Mouse (Mus musculus) small intestine, adult 2 months (tissue): ENCODE measurements at regions not wholly inside any gene's neighbourhood (a gene's known extent, or its start where the extent isn't known, plus 50 kb on each side); places are given as distances from the start of the nearest gene placed in this dataset.

Source experiments
- H3K27ac ChIP-seq: fragments of 200-500 bp; 2 replicates; pipeline ENCODE4 v1.5.1; 2012; ENCODE audit warnings: low read depth, low read length, control low read depth, inconsistent platforms; ENCODE audit not compliant: insufficient read depth
- H3K27me3 ChIP-seq: fragments of 200-500 bp; 2 replicates; pipeline ENCODE4 v1.6.1; 2012; ENCODE audit warnings: mild to moderate bottlenecking, moderate library complexity, low read length, inconsistent platforms; ENCODE audit not compliant: control insufficient read depth, insufficient read depth
- H3K36me3 ChIP-seq: fragments of 200-500 bp; 2 replicates; pipeline ENCODE4 v1.6.1; 2012; ENCODE audit warnings: mild to moderate bottlenecking, low read length, control low read depth, inconsistent platforms; ENCODE audit not compliant: control insufficient read depth, insufficient read depth
- H3K4me1 ChIP-seq: fragments of 200-500 bp; 2 replicates; pipeline ENCODE4 v1.6.1; 2012; ENCODE audit warnings: low read length, inconsistent platforms, mixed read lengths; ENCODE audit not compliant: control insufficient read depth, insufficient read depth, insufficient read length
- H3K4me3 ChIP-seq: fragments of 200-500 bp; 2 replicates; pipeline ENCODE4 v1.5.1; 2012; ENCODE audit warnings: low read depth, mild to moderate bottlenecking, control low read depth, inconsistent platforms, low read length, moderate library complexity
- CTCF ChIP-seq: fragments of 200-500 bp; IDR thresholded peaks from 2 replicates; pipeline ENCODE4 v1.5.1; 2012; ENCODE audit warnings: low read depth, mild to moderate bottlenecking, control low read depth, inconsistent platforms, low read length, moderate library complexity, mixed read lengths; ENCODE audit not compliant: insufficient replicate concordance, insufficient read length; ENCODE audit errors: extremely low read depth
- POLR2A ChIP-seq: fragments of 200-500 bp; IDR thresholded peaks from 2 replicates; pipeline ENCODE4 v1.6.1; 2012; ENCODE audit warnings: low read depth, mild to moderate bottlenecking, control low read depth, inconsistent platforms, low read length, moderate library complexity
- WGBS: fragments of 180-500 bp; shearing (Covaris S2); methylation state at CpG from one replicate; pipeline ENCODE4 v1.1.7; 2018; 5-methylcytosine and 5-hydroxymethylcytosine counted together

GRCm38 (mm10) chr17:50391207-50391606, 97.8 kb upstream of the Dazl start:
- H3K4me3 ChIP-seq, result no peak overlapping the region
- no peak for TF ChIP-seq POLR2A
- WGBS, result 84% methylated on average over 4 of the region's 4 CpGs
- H3K36me3 ChIP-seq, result no peaks in the 10 kb centered on the region
- no peaks in the 10 kb centered on the region; the same call in 1 of the 2 replicates for H3K4me1 ChIP-seq
- H3K27ac ChIP-seq, result no peak overlapping the region
- H3K27me3 ChIP-seq, result no peaks in the 10 kb centered on the region

GRCm38 (mm10) chr17:50391996-50392395, 98.6 kb upstream of the Dazl start:
- Histone ChIP-seq H3K36me3 (no peaks in the 10 kb centered on the region), H3K4me1 (no peaks in the 10 kb centered on the region; the same call in 1 of the 2 replicates), H3K4me3 (no peak overlapping the region), H3K27me3 (no peaks in the 10 kb centered on the region), H3K27ac (no peak overlapping the region)
- WGBS, result 94% methylated on average over 11 of the region's 11 CpGs
- no peak for TF ChIP-seq POLR2A
- no peak for TF ChIP-seq CTCF

GRCm38 (mm10) chr17:50392428-50392827, 99.0 kb upstream of the Dazl start:
- H3K27me3 ChIP-seq, result no peaks in the 10 kb centered on the region
- no peak for TF ChIP-seq POLR2A
- no peak for TF ChIP-seq CTCF
- no peak overlapping the region for H3K4me3 ChIP-seq
- WGBS, result 94% methylated on average over 6 of the region's 6 CpGs
- no peaks in the 10 kb centered on the region for H3K36me3 ChIP-seq
- no peak overlapping the region for H3K27ac ChIP-seq
- H3K4me1 ChIP-seq, result no peaks in the 10 kb centered on the region; the same call in 1 of the 2 replicates

- no peak overlapping the region for H3K27ac ChIP-seq
- H3K4me1 ChIP-seq, result no peaks in the 10 kb centered on the region; the same call in 1 of the 2 replicates
- 89% methylated on average over 2 of the region's 2 CpGs for WGBS
- TF ChIP-seq CTCF (no peak), POLR2A (no peak)
- no peaks in the 10 kb centered on the region for H3K36me3 ChIP-seq
- H3K27me3 ChIP-seq, result no peaks in the 10 kb centered on the region
- no peak overlapping the region for H3K4me3 ChIP-seq
Observed at GRCm38 (mm10) chr17:50392966-50393365, 99.5 kb upstream of the Dazl start.

GRCm38 (mm10) chr17:50393698-50394097, 100.3 kb upstream of the Dazl start:
- Histone ChIP-seq H3K36me3 (no peaks in the 10 kb centered on the region), H3K27me3 (no peaks in the 10 kb centered on the region), H3K4me3 (no peak overlapping the region), H3K27ac (no peak overlapping the region), H3K4me1 (no peaks in the 10 kb centered on the region; the same call in 1 of the 2 replicates)
- TF ChIP-seq CTCF (no peak), POLR2A (no peak)
- WGBS, result 31% methylated on average over 3 of the region's 3 CpGs

- WGBS, result 92% methylated on average over 1 of the region's 1 CpGs
- Histone ChIP-seq H3K4me1 (no peaks in the 10 kb centered on the region; the same call in 1 of the 2 replicates), H3K36me3 (no peaks in the 10 kb centered on the region), H3K27ac (no peak overlapping the region), H3K27me3 (no peaks in the 10 kb centered on the region), H3K4me3 (no peak overlapping the region)
- no peak for TF ChIP-seq POLR2A
- no peak for TF ChIP-seq CTCF
Observed at GRCm38 (mm10) chr17:50394801-50395200, 101.4 kb upstream of the Dazl start.

- TF ChIP-seq POLR2A (no peak), CTCF (no peak)
- Histone ChIP-seq H3K4me1 (no peaks in the 10 kb centered on the region; the same call in 1 of the 2 replicates), H3K4me3 (no peak overlapping the region), H3K36me3 (no peaks in the 10 kb centered on the region), H3K27ac (no peak overlapping the region), H3K27me3 (no peaks in the 10 kb centered on the region)
- whole genome bisulfite sequencing, result 97% methylated on average over 11 of the region's 11 CpGs
Observed at GRCm38 (mm10) chr17:50395669-50396068, 102.2 kb upstream of the Dazl start.

- TF ChIP-seq CTCF, result no peak
- TF ChIP-seq POLR2A, result no peak
- Histone ChIP-seq H3K4me1 (no peaks in the 10 kb centered on the region; the same call in 1 of the 2 replicates), H3K36me3 (no peaks in the 10 kb centered on the region), H3K27me3 (no peaks in the 10 kb centered on the region), H3K27ac (no peak overlapping the region), H3K4me3 (no peak overlapping the region)
- 59% methylated on average over 4 of the region's 4 CpGs for WGBS
Observed at GRCm38 (mm10) chr17:50397324-50397723, 103.9 kb upstream of the Dazl start.
